In genomic region chr12:83411721-83412521, GRCm38 (mm10) we compare ENCODE assay signal across 9 mouse cellular contexts.
A peak's percentile ranks its signal among the peaks of the same experiment; 100 is the strongest.
DNase-seq lines count a peak whose midpoint lies in the region; ATAC-seq and TF ChIP-seq lines count a peak whose summit lies in the region.
"Had no signal": no experiment of that assay in that cellular context is flagged by ENCODE, and none has a peak within 500 bp of the region (broad histone marks: within the 10 kb centered on the region; RNA-seq: fewer than 3 reads in every experiment).

No protein-coding gene starts in this region.

- no peak for DNase-seq in midbrain, embryonic 10.5 days (ENCODE audit: low spot score)
- DNase-seq in left cerebral cortex, adult 2 months (ENCODE audit: extremely low spot score in 1 of 2, low spot score in 2 of 2) = peak; percentile 33 to 55
- no peak for DNase-seq in thymus, postnatal 0 days (ENCODE audit: low spot score)
- DNase-seq in lung, postnatal 36 days = no peak

- H3K36me3 ChIP-seq in midbrain, embryonic 16.5 days (ENCODE audit: control insufficient read depth, insufficient read depth, low read length) = no peaks in the 10 kb centered on the region
- no peaks in the 10 kb centered on the region for H3K36me3 ChIP-seq in midbrain, embryonic 10.5 days
- H3K36me3 ChIP-seq in embryonic facial prominence, embryonic 15.5 days = no peaks in the 10 kb centered on the region
- no peaks in the 10 kb centered on the region for H3K36me3 ChIP-seq in heart, embryonic 12.5 days
- H3K36me3 ChIP-seq in intestine, embryonic 15.5 days = no peaks in the 10 kb centered on the region
- H3K36me3 ChIP-seq: midbrain, embryonic 12.5 days had no signal

- intact Hi-C loops in left cerebral cortex, adult 2 months (cut with DNase I) = no loop called here

- H3K4me2 ChIP-seq in midbrain, embryonic 16.5 days (ENCODE audit: low read length) = no peak overlapping the region
- no peak overlapping the region; the same call in 1 of the 2 replicates for H3K4me2 ChIP-seq in embryonic facial prominence, embryonic 15.5 days (replicated peaks)
- H3K4me2 ChIP-seq in heart, embryonic 12.5 days = peak overlapping the region; percentile 49
- H3K4me2 ChIP-seq in intestine, embryonic 15.5 days (replicated peaks) = no peak overlapping the region
- H3K4me2 ChIP-seq: midbrain, embryonic 12.5 days had no signal

- no peak overlapping the region for H3K4me3 ChIP-seq in midbrain, embryonic 16.5 days (ENCODE audit: low read depth, low read length)
- H3K4me3 ChIP-seq in midbrain, embryonic 10.5 days = no peak overlapping the region
- no peak overlapping the region for H3K4me3 ChIP-seq in embryonic facial prominence, embryonic 15.5 days (replicated peaks)
- H3K4me3 ChIP-seq in heart, embryonic 12.5 days = no peak overlapping the region
- no peak overlapping the region for H3K4me3 ChIP-seq in left cerebral cortex, adult 2 months
- no peak overlapping the region for H3K4me3 ChIP-seq in intestine, embryonic 15.5 days (replicated peaks)
- H3K4me3 ChIP-seq: midbrain, embryonic 12.5 days had no signal

- ATAC-seq in midbrain, embryonic 16.5 days = 0 out of 2 replicates have a peak, but pooled peaks have one; percentile 36
- no peak for ATAC-seq in embryonic facial prominence, embryonic 15.5 days (ENCODE audit: insufficient number of reproducible peaks, low FRiP score, low TSS enrichment, low read depth)
- ATAC-seq in heart, embryonic 12.5 days (ENCODE audit: insufficient number of reproducible peaks, low FRiP score) = no peak
- ATAC-seq in intestine, embryonic 15.5 days = no peak

- no peak overlapping the region for H3K9ac ChIP-seq in midbrain, embryonic 16.5 days (ENCODE audit: low read depth, low read length)
- no peak overlapping the region for H3K9ac ChIP-seq in embryonic facial prominence, embryonic 15.5 days
- H3K9ac ChIP-seq in heart, embryonic 12.5 days = peak overlapping the region; percentile 35; the same call in 1 of the 2 replicates
- no peak overlapping the region for H3K9ac ChIP-seq in intestine, embryonic 15.5 days
- H3K9ac ChIP-seq: midbrain, embryonic 12.5 days had no signal

- H3K27ac ChIP-seq in midbrain, embryonic 16.5 days (ENCODE audit: low read length) = no peak overlapping the region
- H3K27ac ChIP-seq in midbrain, embryonic 10.5 days (replicated peaks) = no peak overlapping the region
- H3K27ac ChIP-seq in embryonic facial prominence, embryonic 15.5 days (replicated peaks) = peak overlapping the region; percentile 22; the same call in 1 of the 2 replicates
- peak overlapping the region; percentile 60 for H3K27ac ChIP-seq in heart, embryonic 12.5 days (ENCODE audit: poor library complexity, severe bottlenecking)
- H3K27ac ChIP-seq in left cerebral cortex, adult 2 months = peak overlapping the region; percentile 69
- H3K27ac ChIP-seq in intestine, embryonic 15.5 days = no peak overlapping the region
- H3K27ac ChIP-seq: midbrain, embryonic 12.5 days had no signal

- 63% methylated on average over 17 of the region's 17 CpGs for WGBS in midbrain, embryonic 16.5 days
- WGBS in midbrain, embryonic 10.5 days = 65% methylated on average over 17 of the region's 17 CpGs
- 45% methylated on average over 17 of the region's 17 CpGs for WGBS in embryonic facial prominence, embryonic 15.5 days
- WGBS in heart, embryonic 12.5 days = 35% methylated on average over 17 of the region's 17 CpGs
- 57% methylated on average over 17 of the region's 17 CpGs for WGBS in intestine, embryonic 15.5 days

- H3K27me3 ChIP-seq in midbrain, embryonic 16.5 days (ENCODE audit: control insufficient read depth, insufficient read depth, low read depth, low read length) = no peaks in the 10 kb centered on the region
- H3K27me3 ChIP-seq in midbrain, embryonic 10.5 days (ENCODE audit: low read depth, poor library complexity, severe bottlenecking) = no peaks in the 10 kb centered on the region
- no peaks in the 10 kb centered on the region for H3K27me3 ChIP-seq in embryonic facial prominence, embryonic 15.5 days
- H3K27me3 ChIP-seq in heart, embryonic 12.5 days (replicated peaks) = no peaks in the 10 kb centered on the region
- H3K27me3 ChIP-seq in intestine, embryonic 15.5 days (replicated peaks) = no peaks in the 10 kb centered on the region
- H3K27me3 ChIP-seq: midbrain, embryonic 12.5 days had no signal

- H3K9me3 ChIP-seq in midbrain, embryonic 16.5 days (replicated peaks; ENCODE audit: control insufficient read depth, low read length, poor library complexity, severe bottlenecking) = no peaks in the 10 kb centered on the region
- H3K9me3 ChIP-seq in midbrain, embryonic 10.5 days (replicated peaks) = no peaks in the 10 kb centered on the region
- H3K9me3 ChIP-seq in embryonic facial prominence, embryonic 15.5 days (replicated peaks) = no peaks in the 10 kb centered on the region
- no peaks in the 10 kb centered on the region for H3K9me3 ChIP-seq in heart, embryonic 12.5 days (replicated peaks)
- no peaks in the 10 kb centered on the region for H3K9me3 ChIP-seq in intestine, embryonic 15.5 days
- H3K9me3 ChIP-seq: midbrain, embryonic 12.5 days had no signal

- no peaks in the 10 kb centered on the region for H3K4me1 ChIP-seq in midbrain, embryonic 16.5 days (ENCODE audit: control insufficient read depth, insufficient read depth, low read length)
- peaks cover 20% of the 10 kb centered on the region for H3K4me1 ChIP-seq in midbrain, embryonic 10.5 days
- H3K4me1 ChIP-seq in embryonic facial prominence, embryonic 15.5 days = peaks cover 17% of the 10 kb centered on the region; the same call in 1 of the 2 replicates
- H3K4me1 ChIP-seq in heart, embryonic 12.5 days (replicated peaks) = peaks cover 54% of the 10 kb centered on the region
- H3K4me1 ChIP-seq in intestine, embryonic 15.5 days (replicated peaks) = no peaks in the 10 kb centered on the region

- TF ChIP-seq CTCF in left cerebral cortex, adult 2 months (IDR thresholded peaks at IDR 0.05) = no peak

Comparison
In these comparisons a context has a peak if more than half of its experiments do, and no peak if none do; other contexts are left out.
1. H3K27ac ChIP-seq: peak in embryonic facial prominence, embryonic 15.5 days (single experiment), heart, embryonic 12.5 days (single experiment) and left cerebral cortex, adult 2 months (single experiment); none in midbrain, embryonic 16.5 days (single experiment), midbrain, embryonic 10.5 days (single experiment) and intestine, embryonic 15.5 days (single experiment).
2. DNase-seq: peak in left cerebral cortex, adult 2 months (2 of 2); none in midbrain, embryonic 10.5 days (single experiment), thymus, postnatal 0 days (single experiment) and lung, postnatal 36 days (single experiment).